Mouse (Mus musculus) bone marrow macrophage, adult 2 months (primary cell): Measurements from ENCODE around the gene Tubb2b.

ENCODE experiments used
- CTCF ChIP-seq: IDR thresholded peaks from 2 replicates; pipeline ENCODE4 v1.5.1; 2012; ENCODE audit warnings: low read depth, mild to moderate bottlenecking, low read length, moderate library complexity
- POLR2A ChIP-seq: IDR thresholded peaks from 2 replicates; pipeline ENCODE4 v1.6.1; 2012; ENCODE audit warnings: mild to moderate bottlenecking, low read depth, low read length, borderline replicate concordance

DNA sequence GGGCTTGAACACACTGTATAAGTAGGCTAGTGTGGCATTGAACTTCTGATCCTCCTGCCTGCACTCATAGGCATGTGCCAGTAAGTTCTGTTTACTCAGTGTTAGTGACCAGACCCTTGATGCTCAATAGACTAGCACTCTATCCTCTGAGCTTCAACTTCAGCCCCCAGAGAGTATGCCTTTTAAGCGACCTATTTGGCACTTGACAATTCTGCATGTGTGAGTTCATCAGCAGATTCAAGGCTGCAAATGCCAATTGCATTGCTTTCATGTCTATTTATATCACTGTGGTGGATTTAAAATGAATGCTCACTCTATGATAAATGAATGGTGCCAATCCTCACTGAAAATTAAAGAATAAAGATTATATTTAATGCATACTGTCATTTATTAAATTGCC is 24.9 kb downstream of the Tubb2b start:
- no peak for TF ChIP-seq POLR2A
- TF ChIP-seq CTCF: no peak
